Mouse (Mus musculus) spleen, embryonic (tissue): Measurements from ENCODE around the gene Vamp5.

Experiments
- CTCF ChIA-PET: fragments of 350-600 bp; sonication (Branson Sonifier 250); formaldehyde crosslinking; loops from one replicate; lab custom pipeline; 2022; lab: Charles Lee

Vamp5 gene

DNA sequence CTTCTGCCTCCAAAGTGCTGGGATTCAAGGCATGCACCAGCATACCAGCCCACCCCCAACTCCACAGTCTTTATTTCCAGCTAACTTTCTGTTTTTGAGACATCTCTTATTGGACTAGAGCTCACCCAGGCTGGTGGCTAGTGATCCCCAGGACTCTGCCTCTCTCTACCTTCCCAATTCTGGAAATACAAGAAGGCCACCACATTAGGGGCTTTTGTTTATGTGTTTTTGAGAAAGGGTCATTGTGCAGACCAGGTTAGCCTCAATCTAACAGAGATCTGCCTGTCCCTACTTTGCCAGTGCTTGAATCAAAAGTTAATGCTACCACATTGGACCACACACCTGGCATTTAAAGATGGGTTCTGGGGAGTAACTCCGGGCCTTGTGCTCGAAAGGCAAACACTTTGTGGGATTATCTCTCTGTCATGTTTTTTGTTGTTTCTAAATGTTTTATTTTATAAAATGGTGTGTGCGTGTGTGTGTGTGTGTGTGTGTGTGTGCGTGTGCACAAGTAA lies 12.8 kb downstream of the Vamp5 start:
- CTCF ChIA-PET: interaction anchor here (0.8 to 0.9 kb wide), 2 partner anchors 14 to 735 kb away, joined by 4 to 11 read pairs; partner anchors contain the start of gene Kdm3a

DNA sequence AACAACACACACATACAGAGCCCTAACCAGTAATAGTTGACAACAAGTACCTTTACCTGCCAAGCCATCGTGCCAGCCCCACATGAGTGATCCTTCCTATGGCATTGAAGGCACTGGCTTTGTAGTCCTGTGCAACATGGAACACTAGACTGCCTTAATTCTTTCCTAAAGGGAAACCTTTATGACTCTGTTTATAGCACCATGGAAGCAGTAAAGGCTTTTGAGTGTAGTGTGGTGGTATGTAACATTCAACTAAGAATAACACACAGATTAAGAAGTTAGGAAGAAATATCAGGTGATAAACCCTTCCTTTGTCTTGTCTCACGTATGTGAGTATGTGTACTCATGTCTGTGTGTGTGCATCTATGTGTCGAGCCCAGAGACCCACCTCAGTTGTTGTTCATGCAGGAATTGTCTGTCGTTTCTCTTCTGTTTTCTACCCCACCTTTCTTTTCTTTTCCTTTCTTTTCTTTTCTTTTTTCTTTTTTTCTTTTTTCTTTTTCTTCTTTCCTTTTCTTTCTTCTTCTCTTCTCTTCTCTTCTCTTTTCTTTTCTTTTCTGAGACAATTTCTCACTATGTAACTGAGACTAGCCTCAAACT lies 13.3 kb downstream of the Vamp5 start, which contains the start of gene Rnf181:
Gene Rnf181, minus strand, starts transcription at position 113 of the 600 bp plus-strand sequence.
- CTCF ChIA-PET: interaction anchor here (0.8 to 0.9 kb wide), 2 partner anchors 14 to 734 kb away, joined by 4 to 11 read pairs; partner anchors contain the start of gene Kdm3a

DNA sequence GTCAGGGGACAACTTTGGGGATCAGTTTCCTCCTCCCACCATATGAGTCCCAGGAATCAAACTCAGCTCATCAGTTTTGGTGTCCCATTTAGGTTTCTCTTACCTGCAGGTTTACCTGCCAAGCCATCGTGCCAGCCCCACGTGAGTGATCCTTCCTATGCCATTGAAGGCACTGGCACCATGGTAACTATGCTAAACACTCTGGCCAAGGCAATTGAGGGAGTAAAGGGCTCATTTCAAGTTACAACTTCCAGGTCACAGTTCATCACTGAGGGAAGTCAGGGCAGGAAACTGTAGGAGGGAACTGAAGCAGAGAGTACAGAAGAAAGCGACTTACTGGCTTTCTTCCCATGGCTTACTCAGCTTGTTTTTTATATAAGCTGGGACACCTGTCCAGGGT lies 14.0 kb downstream of the Vamp5 start:
- CTCF ChIA-PET: no interaction called here

DNA sequence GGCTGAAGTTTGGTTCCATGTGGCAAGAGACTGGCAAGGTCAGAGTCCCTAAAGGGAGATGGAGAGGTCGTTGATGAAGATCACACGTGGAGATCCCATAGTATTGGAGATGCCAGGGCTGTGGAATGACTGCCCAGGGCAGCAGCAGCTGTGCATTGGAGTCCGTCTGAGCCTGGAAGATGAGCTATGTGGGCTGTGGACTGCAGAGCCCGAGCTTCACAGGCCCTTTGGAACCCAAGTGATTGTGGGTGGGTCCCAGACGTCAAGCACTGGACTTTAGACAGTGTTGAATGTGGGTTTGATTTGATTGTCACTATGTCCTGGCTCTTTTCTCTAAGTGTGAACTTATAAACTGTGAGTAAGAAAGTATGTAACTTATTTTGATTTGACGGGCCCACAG lies 15.3 kb downstream of the Vamp5 start:
- CTCF ChIA-PET: interaction anchor here (0.6 to 0.7 kb wide), 2 partner anchors 10 to 26 kb away, joined by 5 to 9 read pairs; partner anchors contain the start of gene Vamp8

DNA sequence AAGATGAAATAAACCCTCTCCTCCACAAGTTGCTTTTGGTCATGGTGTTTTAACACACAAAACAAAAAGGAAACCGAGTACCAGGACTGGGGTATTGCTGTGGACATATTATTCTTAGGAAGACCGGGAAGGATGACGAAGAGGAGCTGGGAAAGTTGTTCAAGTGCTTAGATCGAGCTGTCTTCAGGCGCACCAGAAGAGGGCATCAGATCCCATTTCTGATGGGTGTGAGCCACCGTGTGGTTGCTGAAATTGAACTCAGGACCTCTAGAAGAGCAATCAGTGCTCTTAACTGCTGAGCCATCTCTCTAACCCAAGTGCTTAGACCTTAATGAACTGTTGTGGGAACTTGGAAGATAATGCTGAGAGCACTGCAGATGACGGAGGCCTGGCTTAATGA lies 16.3 kb downstream of the Vamp5 start:
- CTCF ChIA-PET: interaction anchor here (0.5 to 1.5 kb wide), 5 partner anchors 11 to 474 kb away, joined by 3 to 5 read pairs (median 3); no protein-coding TSS in a partner anchor

DNA sequence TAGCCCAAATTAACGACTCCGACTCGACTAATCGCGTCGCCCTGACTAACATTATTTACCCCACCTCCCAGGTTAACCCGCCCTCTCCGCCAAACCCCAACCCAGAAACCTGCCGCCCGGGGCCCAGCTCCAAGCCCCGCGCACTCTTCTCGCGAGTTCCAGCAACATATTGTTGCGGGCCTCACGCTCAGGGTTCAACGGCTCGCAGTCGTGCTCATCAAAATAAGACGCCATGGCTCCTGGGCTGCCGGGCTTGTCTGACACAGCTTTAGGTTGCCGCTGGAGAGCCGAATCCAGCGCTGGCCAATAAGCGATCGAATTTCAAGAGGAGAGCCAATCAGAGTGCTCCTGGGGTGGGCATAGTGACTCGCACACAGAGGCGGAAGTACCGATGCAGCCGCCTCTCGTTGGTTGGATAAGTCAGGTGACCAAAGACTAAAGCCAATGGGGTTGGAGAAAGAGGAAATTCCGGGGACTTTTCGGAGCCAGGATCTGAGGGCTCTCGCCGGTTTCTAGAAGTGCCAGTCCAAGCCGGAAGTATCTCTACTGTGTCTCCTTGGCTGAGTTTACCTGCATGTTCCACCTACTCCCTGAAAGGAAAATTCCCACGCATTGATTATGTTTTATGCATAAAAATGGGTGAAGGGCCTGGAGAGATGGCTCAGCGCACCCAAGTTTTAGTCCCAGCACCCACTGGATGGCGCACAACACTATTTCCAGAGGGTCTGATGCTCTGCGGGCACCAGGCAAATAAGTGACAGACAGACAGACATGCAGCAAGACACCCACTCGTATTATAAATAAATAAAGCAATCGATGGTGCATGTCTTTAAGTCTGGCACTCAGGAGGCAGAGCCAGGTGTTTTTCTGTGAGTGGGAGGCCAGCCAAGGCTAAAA lies 17.9 kb downstream of the Vamp5 start:
- CTCF ChIA-PET: no interaction called here

DNA sequence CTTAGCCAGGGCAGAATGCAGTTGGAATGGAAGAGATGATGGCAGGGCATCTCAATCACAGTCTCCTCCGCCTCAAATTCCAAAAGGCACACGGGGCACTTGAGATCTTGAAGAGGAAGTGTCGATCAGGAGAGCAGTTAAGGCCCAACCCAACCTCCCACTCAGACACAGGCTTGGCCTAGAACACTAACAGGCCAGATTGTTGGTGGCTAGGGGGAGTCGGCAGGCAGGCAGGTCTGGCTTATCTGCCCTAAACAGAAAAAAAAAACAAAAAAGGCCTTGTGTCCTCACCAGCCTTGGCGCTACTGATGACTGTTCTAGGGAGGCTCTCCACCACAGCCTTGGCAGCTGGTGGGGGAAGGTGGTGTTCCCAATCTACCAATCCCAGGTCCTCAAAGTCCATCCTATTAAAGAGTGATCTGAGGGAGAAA lies 19.1 kb downstream of the Vamp5 start:
- CTCF ChIA-PET: no interaction called here

DNA sequence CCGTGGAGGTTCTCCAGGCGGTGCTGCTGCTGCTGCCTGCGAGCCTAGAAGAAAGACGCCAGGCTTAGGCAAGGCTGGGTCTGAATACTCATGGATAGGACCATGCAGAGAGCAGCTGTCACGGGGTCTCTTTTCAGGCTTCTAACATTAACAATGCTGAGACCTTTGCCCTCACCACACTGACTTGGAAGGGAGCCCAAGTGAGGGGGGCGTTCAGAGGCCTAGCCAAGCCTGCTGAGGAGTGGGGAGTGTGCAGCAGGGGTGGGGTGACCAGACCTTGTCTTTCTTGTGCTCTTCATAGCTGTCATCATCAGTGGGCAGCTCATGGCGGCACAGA lies 19.7 kb downstream of the Vamp5 start:
- CTCF ChIA-PET: no interaction called here

DNA sequence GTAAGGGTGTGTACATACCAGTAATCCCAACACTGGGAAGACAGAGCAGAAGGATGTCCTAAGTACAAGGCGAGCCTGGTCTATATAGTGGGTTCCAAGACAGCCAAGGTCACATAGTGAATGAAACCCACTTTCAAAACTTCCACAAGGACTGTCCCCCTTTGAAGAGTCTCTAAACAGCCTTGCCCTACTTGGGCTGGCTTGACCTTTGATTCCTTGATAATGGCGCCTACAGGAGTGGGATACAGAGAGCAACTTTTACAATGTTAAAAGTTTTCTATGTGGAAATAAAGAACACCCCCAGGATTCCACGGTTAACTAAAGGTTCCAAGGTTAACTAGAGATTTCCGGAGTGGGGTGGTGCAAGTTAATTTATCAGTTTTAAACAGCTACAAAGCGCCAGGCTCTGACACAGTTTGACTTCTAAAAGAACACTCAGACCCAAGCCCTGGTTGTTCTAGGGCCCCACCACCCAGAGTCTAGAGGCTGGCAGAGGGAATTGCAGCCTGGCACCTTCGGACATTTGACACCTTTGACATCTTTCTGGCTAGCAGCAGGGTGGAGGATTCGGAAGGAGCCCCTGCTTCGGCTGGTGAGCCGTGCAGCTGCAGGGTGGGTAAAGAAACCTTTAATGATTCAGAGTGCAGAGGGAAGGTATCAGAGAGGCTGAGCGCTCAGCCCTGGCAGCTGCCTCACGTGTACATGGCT lies 20.2 kb downstream of the Vamp5 start:
- CTCF ChIA-PET: no interaction called here

DNA sequence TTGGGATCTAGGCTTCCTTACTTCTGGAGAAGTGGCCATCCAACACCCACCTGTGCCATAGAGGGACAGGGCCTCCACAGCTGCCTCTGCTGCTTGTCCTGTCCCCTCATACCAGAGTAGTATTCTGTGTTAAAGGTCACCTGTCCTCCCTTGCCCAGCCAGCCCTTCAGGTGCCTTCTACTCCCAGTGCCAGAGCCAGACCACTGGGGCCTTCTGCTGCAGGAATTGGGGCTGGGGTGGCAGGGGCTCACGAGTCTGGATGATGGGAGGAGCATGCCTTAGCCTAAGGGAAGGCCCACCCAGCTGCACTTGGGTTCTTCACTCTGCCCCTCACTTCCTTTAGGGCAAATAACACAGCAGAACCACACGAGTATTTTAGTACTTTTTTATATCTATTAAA lies 20.9 kb downstream of the Vamp5 start:
- CTCF ChIA-PET: no interaction called here

DNA sequence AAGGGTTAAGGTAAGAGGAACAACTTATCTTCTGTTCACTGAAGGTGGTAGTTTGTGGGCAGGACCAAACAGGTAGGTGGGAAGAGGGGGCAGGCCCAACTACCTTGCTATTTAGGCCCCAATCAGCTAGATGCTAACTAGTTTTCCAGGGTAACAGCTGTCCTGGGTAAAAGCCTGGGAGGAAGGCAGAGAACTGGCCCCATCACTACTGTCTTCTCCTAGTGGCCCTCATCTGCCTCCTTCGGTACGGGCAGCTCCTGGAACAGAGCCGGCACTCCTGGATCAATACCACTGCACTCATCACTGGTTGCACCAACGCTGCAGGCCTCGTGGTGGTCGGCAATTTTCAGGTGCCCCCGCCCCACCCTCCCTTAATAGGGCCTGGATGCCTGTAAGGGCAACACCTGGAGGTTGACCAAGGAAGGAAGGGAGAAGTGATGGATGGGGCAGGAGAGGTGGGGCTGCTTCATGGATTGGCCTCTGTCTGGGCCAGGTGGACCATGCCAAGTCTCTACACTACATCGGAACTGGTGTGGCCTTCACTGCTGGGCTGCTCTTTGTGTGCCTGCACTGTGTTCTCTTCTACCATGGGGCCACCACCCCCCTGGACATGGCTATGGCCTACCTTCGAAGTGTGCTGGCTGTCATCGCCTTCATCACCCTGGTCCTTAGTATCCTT lies 22.0 kb downstream of the Vamp5 start:
- CTCF ChIA-PET: interaction anchor here (0.7 kb wide), 2 partner anchors 10 to 23 kb away, joined by 3 to 5 read pairs; no protein-coding TSS in a partner anchor

DNA sequence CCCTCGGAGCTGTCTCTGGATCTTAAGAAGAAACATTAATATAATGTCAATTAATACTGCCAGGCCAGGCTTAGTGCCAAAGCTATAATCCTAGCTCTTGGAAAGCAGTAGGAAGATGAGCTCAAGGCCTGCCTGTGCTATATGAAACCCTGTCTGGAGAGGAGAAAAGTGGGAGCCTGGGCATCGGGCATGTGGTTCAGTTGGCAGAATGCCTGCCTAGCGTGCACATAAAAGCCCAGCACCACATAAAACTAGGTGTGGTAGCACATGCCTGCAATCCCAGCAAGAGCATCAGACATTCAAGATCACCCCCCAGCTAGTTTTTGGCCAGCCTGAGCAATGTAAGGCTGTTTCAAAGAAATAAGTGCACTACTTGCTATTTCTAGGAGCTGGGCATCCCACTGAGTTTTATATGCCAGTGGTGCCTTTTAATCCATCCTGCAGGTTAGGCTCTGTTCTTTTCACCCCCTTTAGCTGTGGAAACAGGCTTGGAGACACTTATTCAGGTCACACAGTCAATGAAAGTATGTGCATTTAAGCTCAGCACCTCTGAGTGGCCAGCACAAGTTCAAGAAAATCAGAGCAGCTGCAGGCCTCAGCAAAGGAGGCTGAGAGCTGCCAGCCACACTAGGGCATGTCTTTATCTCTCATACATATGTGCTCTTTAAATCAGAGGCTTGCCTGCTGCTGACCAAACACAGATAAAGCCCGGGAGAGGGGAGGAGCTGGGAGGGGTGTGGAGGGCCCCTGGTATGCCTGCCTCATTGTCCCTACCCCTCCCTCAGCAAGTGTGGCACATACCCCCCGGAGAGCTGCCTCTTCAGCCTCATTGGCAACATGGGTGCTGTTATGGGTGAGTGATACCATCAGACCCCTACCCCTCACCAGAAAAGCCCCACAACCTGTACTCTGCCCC lies 22.8 kb downstream of the Vamp5 start:
- CTCF ChIA-PET: interaction anchor here (0.7 kb wide), 2 partner anchors 10 to 24 kb away, joined by 3 to 5 read pairs; no protein-coding TSS in a partner anchor

DNA sequence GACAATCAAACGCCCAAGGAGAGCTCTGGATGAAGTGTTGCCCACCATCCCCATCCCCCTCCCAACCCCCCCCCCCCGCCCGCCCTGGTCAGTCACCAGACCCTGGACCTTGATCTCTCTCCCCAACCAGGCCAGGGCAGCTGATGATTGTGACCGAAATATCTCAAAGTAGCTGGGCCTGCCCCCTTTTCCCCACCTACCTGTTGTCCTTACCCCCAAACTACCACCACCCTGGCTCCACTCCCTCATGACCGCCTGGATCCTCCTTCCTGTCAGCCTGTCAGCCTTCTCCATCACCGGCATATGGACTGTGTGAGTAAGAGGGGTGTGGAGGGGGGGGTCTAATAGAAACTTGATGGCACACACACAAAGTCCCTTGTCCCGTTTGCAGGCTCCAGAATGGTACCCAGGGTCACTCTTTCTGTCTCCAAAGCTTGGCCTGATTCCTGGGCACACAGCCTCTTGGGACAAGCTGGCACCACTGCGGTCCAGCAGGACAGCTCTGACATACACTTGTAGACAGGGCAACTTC lies 24.2 kb downstream of the Vamp5 start:
- CTCF ChIA-PET: interaction anchor here (0.5 kb wide), 1 partner anchor 87 kb away, joined by 3 read pairs; no protein-coding TSS in a partner anchor

DNA sequence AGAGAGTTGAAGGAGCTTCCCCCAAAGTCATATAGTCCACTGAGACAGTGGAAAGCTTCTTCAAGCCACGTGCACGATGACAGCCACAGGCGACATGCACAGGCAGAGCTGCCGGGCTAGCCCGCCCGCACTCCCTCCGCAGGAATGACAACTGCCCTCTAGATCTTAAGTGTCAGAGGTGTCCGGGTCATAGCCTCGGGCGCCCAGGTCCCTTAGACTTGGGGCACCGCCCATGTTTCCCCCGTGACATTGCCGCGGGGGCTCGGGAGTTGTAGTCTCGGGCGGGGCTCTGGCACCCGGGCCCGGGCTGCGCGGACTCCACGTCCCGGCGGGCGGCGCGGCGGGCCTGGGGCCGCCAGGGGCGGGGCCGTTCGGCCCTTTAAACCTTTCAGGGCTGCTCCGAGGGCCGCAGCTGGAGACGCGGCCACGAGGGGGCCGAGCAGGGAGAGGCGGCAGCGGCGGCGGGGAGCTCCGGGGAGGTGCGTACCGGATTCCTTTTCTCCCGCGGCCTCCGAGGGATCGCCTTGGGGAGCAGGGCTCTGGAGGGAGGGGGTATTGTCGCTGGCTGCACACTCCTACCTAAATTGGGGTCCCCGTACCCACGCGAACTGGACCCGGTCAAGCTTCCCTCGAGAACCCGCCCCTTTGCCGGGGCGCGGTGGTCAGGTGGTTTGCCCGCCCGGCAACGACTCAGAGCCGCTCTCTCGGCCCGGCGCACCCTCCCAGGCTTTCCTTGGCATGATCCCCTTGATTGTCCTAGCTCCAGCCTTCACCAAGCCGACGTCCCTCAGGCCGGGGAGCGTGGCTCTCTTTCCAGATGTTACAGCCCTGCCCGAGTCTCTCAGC lies 25.0 kb downstream of the Vamp5 start, which contains the start of gene Tmem150a:
Gene Tmem150a, plus strand, starts transcription at position 382 of the 846 bp plus-strand sequence.
- CTCF ChIA-PET: no interaction called here

DNA sequence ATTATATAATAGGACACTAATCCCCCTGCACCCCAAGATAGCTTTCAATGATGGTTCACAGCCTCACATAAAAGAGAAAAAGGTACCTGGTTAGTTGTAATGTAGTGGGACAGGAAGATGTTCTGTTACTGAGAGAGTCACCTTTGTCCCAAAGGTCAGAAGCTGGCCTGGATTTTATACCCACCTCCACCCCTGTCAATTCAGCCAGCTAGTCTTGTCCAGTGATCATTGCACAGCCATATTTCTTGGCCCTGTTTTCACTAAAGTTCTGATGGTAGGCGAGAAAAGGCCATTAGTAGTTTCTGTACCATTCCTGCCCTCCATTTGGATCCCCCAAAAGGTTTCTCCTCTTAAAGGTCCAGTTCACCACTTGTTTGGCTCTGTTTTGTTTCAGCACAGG lies 26.2 kb downstream of the Vamp5 start:
- CTCF ChIA-PET: no interaction called here

DNA sequence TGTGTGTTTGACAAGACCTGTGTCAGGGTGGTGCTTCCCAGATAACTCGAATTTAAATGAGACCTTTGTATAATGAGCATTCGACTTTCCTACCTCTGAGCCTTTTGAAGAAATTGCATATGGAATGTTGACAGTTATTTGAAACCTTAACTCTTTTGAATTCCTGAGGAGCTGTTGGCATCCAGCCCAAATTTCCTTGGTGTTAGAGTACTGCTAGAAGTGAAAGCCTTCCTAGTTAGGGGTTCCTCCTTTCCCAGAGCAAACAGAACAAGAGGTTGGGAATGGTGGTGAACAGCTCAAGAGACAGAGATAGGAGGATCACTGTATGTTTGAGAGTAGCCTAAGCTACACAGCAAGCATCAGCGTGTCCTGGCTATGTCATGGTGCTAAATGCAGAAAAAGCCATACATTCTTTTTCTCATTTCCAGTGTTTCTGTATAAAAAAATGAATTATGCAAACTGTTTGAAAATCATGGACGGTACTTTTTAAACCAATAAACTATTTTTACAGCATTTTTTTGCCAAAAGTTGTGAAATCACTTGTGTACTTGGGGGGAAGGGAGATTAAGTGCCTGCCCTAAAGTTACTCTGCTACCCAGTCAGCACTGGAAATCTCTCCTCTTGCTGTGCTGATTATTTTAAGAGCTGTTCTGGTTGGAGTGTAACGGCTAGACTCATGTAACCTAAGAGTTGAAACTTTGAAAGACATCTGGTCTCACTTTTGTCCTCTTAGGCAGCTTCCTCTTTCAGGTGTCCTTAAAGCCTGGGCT lies 27.4 kb downstream of the Vamp5 start:
- CTCF ChIA-PET: interaction anchor here (0.6 kb wide), 1 partner anchor 15 kb away, joined by 4 read pairs; no protein-coding TSS in a partner anchor

DNA sequence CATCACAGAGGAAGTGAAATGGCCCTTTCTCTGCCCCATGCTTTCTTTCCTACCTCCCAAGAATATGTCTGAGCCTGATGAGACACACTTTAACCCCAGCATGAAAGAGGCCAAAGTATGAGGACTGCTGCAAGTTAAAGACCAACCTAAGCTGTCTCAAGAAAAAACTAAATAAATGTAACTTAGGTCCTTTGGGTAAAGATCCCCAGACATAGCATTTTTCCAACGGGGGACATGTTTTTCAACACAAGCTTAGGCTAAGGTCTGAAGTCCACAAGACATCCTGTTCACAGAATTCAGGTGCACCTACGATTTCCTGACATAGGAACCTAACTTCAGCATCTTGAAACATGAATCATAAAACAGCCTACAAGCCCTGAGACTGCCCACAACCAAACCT lies 30.1 kb downstream of the Vamp5 start:
- CTCF ChIA-PET: no interaction called here

DNA sequence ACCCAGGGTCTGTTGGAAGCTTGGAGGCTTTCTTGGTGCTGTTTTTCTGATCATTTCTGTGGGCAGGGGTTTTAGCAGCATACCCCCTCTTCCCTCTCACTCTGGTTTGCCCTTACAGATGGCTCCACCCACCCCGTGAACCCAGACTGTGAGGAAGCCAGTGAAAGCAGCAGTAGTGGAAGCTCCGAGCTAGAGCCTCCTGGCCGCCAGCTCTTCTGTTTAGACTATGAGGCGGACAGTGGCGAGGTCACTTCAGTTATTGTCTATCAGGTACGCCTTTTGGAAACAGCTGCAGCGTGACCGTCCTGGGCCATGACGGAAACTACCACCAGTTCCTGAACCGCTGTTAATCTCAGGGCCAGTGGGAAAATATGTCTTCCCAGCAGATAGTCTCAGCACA lies 31.9 kb downstream of the Vamp5 start:
- CTCF ChIA-PET: interaction anchor here (1.4 kb wide), 1 partner anchor 9 kb away, joined by 3 read pairs; no protein-coding TSS in a partner anchor
